Mouse (Mus musculus): ENCODE results near the gene Gxylt2. TPM values are rescaled to one million over a fixed set of nuclear protein-coding genes. Genes with fewer than 3 reads are reported as not detected.

Gxylt2 gene
- 0.48 and 0.73 TPM in 2 replicates for total RNA-seq (2021)
- long read RNA-seq = 0 reads

DNA sequence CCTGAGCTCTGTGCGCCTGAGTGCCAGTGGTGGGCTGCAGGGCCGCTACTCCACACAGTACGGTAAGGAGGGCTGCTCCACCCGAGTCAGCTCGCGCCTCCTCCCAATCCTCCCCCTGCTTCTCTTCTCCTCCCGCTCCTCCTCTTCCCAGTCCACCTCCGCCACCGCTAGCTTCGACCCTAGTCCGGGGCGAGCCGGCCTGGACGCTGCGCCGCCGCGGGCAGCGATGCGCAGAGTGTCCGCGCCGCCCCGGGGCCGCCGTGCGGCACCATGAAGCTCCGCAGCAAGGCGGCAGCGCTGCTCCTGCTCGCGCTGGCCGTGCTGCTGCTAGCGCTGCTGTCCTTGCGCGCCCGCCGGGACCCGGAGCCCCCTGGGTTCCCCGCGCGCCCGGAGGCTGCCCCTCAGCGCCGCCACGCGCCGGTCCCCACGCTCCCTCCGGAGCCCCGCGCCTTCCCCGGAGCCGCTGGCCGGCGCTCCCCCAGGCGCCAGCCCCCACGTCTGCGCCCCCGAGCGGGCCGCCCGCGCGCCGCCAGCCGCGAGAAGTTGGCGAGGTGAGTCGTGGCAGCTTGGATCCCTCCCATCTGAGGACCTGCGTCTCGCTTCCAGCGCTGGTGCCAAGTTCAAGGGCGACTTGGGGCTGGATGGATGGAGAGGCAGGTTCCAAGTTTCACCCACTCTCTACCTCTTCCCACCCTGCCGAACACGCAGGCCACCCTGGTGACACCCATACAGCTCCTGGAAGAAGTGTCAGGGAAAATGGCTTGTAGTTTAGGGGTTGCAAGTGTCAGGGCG, at the start of gene Gxylt2:
Gene Gxylt2 (plus strand): TSS at position 161 of the 792 bp plus-strand sequence.
- peak; percentile 22 for DNase-seq

DNA sequence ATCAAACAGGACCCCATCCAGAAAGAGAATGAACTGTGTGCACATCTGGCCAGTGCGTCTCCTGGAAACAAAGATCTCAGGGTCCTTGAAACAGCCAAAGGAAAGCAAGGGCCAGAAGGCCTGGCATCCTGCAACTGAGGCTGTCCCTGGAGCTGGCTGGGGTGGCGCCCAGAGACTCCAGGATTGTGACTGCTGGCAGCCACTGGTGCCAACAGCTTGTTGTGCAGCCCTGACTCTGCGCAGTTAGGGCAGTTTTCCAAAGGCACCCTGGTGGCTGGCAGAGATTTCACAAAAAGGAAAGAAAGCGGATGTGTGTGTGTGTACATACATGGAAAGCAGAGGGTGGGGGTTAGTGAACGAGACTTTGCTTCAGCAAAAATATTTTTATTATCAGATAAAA, 44.1 kb upstream of the Gxylt2 start:
- peak; percentile 60 for DNase-seq

DNA sequence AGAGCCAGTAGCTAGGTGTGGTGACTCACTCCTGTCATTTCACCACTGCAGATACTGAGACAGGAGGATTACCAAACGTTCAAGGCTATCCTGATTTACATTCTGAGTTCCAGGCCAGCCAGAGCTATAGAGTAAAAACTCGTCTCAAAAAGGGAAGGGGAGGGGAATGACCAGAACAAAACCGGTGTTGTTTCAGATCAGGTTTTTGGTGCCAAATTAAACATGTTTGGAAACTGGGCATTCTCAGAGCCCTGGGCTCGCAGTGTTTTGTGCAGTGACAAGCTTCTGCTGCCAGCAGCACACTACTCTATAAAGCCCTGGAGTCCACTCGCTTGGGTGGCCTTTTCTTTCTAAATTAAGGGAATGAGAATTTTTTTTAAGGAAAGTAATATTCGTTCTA, 42.3 kb upstream of the Gxylt2 start:
- DNase-seq = no peak

DNA sequence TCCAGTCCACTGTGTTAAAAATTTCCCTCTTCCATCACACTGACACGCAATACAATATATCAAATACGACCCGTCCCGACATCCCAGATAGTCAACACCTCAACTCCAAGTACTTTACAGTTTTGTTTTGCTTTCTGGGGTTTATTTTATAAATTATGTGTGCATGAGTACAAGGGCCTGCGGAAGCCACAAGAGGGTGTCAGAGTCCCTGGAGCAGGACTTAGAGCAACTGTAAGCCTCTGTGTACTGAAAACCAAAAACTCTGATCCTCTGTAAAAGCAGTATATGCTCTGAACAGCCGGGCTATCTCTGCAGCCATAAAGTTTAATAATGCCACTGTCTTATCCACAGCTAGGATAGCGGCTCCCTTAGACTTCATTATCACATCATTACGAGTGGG, 36.9 kb upstream of the Gxylt2 start:
- DNase-seq = no peak

DNA sequence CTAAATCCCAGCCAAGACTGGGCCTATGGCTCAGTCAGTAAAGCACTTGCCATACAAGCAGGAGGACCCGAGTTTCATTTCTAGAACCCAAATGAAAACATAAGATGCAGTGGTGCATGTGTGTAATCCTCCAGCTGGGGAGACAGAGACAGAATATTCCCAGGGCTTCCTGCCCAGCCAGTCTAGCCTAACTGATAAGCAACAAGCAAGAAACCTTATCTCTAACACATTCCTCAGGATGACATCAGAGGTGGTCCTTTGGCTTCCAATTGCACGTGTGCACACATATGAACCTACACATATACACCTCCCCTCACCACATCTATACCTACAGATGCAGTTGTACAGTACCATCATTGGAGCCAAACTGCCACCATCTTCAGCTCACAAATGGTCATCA, 35.7 kb upstream of the Gxylt2 start:
- no peak for DNase-seq

DNA sequence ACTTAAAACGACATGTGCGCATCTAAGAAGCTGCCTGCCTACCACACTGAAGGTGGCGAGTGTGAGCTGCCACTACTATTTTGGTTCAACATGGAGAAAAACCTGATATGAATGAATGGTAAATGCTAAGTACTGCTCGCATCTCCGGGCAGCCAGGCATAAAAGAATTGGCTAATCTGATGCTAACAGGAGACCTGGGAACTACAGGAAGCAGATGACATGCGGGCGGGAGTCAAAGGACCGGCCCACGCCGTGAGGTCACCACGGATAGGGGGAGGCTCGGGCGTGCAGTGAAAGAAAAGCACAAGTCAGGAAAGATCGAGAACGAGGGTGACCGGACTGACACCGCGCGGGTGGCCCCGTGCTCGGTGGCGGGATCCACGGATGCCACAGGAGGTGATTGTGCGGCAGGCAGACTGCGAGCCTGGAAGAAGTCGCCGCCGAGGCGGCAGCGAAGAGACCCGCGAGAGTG, 34.1 kb upstream of the Gxylt2 start:
- peak; percentile 64 for DNase-seq

DNA sequence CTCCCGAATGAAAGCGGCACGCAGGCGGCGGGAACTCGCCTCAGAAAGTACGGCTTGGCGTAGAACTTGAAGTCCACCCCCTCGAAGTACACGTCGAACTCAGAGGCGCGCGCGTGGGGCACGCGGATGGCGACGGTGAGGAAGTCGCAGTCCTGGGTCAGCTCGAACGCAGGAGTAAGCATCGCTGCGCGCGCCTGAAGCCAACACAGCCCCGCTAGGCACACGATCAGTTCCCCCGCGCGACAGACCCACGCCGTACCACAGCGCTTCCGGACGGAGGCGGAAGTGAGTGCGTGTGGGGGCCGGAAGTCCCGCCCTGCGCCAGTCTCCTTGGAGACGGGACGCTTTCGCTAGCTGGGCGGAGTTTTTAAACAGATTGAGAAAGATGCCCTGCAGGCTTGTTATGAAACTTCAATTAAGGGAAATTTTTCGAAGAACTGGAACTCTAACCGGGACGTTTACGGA, 33.6 kb upstream of the Gxylt2 start, which contains the start of gene Shq1:
Gene Shq1 (minus strand): TSS at position 278 of the 465 bp plus-strand sequence.
- peak; percentile 88 for DNase-seq

DNA sequence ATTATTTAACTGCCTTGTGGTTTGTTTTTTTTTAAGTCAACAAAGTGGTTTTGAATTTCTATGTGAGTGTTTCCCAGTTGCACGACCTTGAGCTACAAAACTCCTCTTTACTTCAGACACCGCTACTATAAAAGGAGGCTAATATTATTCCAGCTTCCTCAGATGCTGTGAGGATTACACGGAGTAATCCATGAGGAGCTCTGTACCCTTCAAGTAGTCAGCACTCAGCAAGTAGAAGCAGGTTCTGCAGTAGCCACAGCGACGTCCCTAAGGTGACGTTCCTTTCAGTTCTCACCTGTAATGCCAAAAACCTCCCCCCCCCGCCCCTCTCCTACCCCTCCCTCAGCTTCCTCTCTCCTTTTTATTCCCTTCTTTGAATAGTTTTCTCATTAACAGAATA, 33.1 kb upstream of the Gxylt2 start:
- DNase-seq = no peak

DNA sequence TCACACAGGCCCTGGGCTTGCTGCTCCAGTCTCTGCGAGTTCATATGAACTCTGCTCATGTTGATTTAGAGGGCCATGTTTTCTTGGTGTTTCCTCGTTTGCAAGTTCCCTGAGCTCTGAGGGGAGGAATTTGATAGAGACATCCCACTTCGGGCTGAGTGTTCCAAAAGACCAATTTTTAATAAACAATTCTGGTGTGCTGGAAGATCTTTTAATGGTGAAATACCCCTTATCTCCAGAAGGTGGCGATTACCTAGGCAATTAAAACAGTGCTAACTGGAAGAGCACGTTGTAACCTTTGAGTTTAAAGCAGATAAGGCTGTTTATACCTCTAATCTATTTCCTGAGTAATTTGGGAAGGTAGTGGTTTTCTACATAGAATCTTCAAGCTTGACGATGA, 29.6 kb upstream of the Gxylt2 start:
- DNase-seq = no peak

DNA sequence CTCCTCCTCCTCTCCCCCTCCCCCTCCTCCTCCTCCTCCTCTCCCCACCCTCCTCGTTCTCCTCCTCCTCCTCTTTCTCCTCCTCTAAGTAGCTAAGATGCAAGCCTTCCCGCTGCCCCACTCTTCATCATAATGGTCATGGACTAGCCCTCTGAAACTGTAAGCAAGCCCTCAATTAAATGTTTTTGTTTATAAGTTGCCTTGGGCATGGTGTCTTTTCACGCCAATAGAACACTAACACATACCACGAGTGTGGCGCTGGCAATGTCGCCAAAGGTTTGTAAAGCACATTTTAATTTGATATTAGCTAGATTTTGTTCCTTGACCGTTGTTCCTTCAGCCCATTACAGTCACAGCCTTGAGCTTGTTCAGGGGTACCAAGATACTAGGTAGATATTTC, 28.1 kb upstream of the Gxylt2 start:
- no peak for DNase-seq

DNA sequence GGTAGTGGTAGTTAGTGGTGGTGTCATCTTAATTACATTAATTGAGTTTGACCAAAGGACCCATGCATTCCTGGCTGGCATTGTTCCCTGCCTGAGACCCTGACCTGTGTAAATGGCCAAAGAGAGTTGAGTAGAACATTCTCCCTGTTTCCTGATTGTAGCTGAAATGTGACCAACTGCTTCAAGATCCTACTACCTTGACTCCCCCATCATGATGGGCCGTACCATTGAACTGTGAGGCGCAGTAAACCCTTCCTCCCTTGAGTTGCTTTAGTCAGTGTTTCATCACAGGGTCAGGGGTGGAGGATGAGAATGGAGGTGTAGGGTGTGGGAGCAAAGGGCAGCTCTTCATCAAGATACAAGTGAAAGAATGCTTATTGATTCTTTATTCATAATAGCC, 25.9 kb upstream of the Gxylt2 start:
- no peak for DNase-seq

DNA sequence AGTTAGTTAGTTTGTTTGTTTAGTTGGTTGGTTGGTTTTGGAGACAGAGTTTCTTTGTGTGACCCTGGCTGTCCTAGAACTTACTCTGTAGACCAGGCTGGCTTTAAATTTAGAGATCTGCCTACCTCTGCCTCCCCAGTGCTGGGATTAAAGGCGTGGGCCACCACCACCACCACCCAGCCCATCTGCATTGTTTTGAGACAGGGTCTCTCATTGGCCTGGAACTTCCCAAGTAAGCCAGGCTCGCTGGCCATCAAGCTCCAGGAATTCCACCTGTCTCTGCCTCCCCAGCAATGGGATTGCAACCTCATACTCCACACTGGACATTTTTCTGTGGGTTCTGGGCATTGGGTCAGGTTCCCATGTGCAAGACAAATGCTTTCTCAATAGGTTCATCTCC, 18.2 kb upstream of the Gxylt2 start:
- no peak for DNase-seq

DNA sequence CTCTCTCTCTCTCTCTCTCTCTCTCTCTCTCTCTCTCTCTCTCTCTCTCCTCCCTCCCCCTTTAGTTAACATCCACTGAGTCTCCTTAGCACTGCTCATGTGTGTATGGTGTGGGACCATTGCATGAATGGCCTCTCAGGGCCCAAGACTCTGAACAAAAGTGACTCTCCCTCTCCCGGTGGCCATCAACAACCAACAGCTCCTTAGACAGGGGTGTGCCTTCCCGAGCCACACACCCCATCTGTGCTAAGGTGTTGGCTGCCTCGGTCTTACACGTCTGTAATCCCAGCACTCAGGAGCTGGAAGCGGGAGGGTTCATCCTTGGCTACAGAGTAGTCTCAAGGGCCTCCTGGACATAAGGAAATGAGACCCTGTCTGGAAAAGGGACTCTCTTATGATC, 4.5 kb upstream of the Gxylt2 start:
- DNase-seq = no peak

DNA sequence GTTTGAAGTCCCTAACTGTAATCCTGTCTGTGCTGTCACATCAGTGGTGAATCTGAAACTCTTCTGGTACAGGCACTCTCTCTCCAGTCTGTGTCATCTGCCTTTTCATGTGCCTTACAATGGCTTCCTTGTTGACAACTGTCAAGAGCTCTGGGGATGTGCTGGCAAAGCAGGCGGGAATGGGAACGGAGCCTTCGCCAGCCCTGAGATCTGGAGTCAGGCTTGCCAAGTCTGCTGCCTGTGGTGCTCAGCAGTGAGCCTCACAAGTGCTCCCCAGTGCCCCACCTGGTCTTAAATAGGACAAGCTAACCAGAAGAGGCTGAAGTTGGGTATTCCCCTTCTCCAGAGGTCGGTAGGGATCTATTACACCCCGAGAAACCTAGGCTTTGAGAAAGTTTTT, 3.8 kb upstream of the Gxylt2 start:
- DNase-seq = no peak

DNA sequence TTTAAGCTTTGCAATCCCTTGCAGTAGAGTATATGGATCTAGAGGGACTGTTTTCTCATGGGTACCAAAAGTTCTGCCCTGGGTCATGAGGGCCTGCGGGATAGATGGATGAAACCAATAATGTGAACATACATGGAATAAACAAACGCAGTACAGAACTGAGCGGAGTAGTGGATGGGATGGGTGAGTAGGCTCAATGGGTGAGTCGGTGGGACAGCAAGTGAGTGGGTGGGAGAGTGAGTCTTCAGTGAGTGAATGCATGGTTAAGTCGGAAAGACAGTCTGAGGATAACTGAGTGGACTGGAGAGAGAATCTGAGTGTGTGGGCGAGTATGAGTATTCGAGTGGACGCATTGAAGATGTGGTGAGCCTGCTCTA, 349 bp upstream of the Gxylt2 start:
- DNase-seq = no peak

DNA sequence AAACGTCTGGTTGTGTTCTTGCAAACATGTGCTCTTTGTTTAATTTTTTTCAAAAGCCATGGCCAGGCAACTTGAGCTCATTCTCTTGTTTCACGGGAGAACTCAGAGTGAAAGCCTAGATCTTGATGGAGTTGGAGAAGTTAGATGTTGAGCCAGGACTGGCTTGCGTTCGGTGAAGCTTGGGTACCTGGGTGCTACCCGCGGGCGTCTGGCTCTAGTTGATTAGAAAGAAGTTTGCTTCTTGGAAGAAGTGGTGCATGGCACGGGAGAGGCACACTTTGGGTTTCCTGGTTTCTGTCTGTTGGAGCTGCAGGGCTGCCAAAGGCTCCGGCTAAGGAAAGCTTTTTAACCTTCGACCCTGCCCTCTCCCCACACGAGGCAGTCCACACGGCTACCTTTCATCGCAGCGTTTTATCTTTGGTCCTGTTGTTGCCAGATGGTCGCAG, 855 bp downstream of the Gxylt2 start:
- no peak for DNase-seq

DNA sequence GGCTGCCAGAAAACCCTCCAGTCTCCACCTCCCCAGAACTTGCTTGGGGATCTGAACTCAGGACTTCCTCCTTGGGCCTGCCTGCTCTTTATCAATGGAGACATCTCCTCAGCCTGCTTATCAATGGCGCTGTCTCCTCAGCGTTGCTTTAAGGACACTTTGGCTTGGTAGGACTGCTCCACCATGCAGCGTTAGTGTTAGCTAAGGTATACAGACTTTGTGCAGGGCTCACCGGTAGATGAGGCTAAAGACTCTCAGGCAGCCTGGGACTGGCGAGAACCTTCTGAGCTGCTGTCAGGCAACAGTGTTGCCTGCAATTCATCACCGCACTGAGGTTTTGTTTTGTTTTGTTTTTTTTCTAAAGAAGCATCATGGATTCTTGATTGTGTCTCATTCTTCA, 2.3 kb downstream of the Gxylt2 start:
- DNase-seq = no peak

DNA sequence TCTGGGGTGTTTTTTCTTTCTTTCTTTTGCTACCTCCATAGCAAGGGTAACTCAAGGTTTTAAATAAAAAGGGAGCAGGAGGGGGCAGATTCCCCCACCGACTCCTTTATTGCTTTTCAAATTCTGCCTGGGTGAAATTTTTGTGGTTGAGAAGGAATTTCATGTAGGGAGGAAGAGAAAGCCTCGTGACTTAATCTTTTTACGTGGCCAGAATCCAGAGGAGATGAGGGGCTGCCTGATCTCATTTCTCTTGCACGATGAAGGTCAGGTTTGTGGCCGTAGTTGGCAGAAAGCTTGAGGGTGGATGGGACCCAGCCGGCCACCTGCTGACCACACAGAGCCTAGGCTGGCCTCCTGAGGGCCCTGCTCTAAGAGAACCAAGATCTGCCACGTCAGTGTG, 3.0 kb downstream of the Gxylt2 start:
- DNase-seq = no peak

DNA sequence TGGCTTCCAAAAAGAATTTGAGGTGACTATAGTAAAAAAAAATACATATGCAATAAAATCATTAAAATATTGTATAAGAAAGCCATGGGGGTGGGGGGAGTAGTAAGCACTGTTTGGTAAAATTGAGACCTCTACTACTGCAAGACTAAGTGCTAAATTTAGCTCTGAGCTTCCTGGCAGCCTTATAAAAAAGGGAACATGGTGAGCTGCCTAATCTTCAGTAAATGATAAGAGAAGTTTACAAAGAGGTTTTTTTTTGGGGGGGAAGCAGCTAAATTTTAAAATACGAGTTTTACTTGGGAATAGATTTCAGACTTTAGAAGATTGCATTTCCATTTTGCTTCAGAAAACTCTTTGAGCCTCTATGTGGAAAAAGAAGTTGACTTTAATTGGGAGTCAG, 3.7 kb downstream of the Gxylt2 start:
- no peak for DNase-seq

DNA sequence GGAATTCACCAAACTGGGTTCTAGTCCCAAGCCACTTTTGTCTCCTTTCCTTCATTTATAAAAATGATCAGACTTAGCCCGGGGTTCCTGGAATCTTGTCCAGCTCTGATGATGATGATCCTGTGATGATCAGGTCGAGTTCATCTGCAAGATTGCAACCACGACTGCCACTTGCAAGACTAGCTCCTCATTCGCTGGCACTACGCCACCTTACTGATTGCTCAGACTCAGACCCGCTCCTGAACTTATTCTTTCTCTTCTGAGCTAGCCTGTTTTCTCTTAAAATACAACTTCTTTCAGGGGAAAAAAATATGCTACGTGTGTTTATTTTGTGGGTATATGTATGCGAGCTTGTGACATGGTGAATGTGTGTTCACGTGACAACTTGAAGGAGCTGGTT, 4.5 kb downstream of the Gxylt2 start:
- DNase-seq = peak; percentile 14

DNA sequence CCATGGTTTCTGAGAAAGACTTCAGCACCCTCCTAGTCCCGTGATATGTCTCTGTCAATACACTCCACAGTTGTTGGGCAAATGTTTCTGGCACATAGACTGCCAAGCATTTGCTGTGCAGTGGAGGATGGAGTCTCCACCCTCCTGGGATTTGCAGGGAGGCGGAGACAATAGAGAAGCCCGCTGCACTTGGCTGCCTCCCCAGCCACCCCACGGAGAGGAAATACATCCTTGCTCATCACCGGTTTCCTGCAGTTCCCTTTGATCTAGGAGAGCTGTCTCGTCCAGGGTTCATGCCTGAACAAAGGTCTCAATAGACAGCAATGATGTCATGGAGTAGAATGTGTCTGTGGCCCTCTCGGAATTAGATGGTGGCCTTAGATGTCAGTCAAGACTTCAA, 4.9 kb downstream of the Gxylt2 start:
- DNase-seq = peak; percentile 48

DNA sequence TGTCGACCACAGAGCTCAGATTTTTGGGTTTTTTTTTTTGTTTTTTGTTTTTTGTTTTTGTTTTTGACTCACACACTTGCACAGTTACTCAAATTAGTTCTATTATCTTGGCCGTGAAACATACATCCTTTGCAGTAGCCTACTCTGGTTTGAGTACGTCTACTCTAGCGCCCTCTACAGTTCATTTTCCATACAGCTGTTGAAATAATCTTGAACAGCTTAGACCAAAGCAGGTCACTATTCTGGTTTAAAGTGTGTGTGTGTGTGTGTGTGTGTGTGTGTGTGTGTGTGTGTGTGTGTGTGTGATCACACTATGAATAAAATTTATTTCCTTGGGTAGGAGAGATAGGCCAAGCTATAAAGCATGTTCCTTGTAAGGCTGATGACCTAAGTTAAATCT, 5.6 kb downstream of the Gxylt2 start:
- no peak for DNase-seq

DNA sequence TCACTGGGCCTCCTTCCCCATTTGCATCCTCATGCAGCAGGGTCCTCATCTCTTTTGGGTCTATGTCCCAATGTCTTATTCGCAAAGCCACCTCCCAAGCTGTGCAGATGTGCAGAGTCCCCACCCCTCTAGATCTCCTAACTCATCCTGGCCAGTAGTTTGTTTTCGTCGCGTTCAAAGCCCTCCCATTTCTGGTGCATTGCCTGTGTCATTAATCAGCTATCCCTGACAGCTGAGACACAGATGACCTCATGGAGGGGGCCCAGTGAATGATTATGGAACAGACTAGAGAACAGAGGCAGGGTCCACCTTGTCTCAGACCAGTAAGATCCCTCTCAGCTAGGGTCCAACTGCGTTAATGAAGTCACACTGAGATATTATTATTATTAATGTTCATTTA, 6.3 kb downstream of the Gxylt2 start:
- no peak for DNase-seq

DNA sequence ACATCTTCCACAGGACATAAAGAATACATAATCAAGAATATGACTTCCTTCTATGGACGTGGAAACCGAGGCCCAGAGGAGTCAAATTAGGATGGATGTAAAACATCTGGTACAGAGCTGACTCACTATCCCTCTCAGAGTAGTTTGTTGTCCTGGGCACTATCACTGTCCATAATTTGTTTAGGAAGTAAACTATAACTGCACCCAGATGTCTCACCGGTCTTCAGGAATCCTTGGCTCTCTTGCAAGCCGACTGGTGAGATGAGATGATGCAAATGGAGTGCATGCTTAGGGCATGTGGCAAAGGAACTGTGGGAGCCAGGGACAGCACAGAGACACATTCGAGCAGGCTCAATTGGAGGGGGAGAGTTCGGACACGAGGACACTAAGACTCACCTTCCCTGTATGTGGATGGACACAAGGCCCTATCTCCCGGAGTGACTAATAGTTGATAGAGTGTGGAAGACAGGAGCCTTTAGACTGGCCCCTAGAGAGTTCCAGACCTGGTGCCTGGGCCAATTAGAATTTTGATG, 10.8 kb downstream of the Gxylt2 start:
- DNase-seq = no peak

All from adrenal gland, postnatal 25 days (tissue).